Comparison of ENCODE assay signal across 10 mouse cellular contexts in genomic region chr19:40257396-40257795, GRCm38 (mm10). TPM values are rescaled to one million over a fixed set of nuclear protein-coding genes. Genes with fewer than 3 reads are reported as not detected.
A peak's percentile ranks its signal among the peaks of the same experiment; 100 is the strongest.
DNase-seq lines count a peak whose midpoint lies in the region; ATAC-seq and TF ChIP-seq lines count a peak whose summit lies in the region.
"Had no signal": no experiment of that assay in that cellular context is flagged by ENCODE, and none has a peak within 500 bp of the region (broad histone marks: within the 10 kb centered on the region; RNA-seq: fewer than 3 reads in every experiment).

No protein-coding gene starts in this region.

- DNase-seq in heart, adult 9 months (ENCODE audit: low spot score in 2 of 2): peak; percentile 45 to 58
- no peak for DNase-seq in heart, postnatal 36 days
- peak; percentile 33 to 47 for DNase-seq in lung, postnatal 4 days
- peak; percentile 93 for DNase-seq in thymus, postnatal 0 days (ENCODE audit: low spot score)
- no peak for DNase-seq in forebrain, postnatal 0 days
- DNase-seq in layer of hippocampus, postnatal 25 days (ENCODE audit: extremely low spot score in 1 of 2, low spot score in 1 of 2): no peak

- H3K4me1 ChIP-seq in forebrain, postnatal 0 days (ENCODE audit: insufficient read depth): no peaks in the 10 kb centered on the region

- WGBS in forebrain, postnatal 0 days: 77% methylated on average over 4 of the region's 4 CpGs

- intact Hi-C loops in heart, postnatal 36 days (cut with DNase I): no loop called here

- H3K9me3 ChIP-seq in forebrain, postnatal 0 days (ENCODE audit: low read length): no peaks in the 10 kb centered on the region
- H3K9me3 ChIP-seq: limb, embryonic 15.5 days had no signal

- no peaks in the 10 kb centered on the region for H3K27me3 ChIP-seq in forebrain, postnatal 0 days (ENCODE audit: insufficient read depth, low read length)
- H3K27me3 ChIP-seq: limb, embryonic 15.5 days had no signal

- TF ChIP-seq CTCF in forebrain, postnatal 0 days (IDR thresholded peaks at IDR 0.05; ENCODE audit: low read depth): no peak

- no peaks in the 10 kb centered on the region for H3K36me3 ChIP-seq in forebrain, postnatal 0 days (ENCODE audit: insufficient read depth)
- H3K36me3 ChIP-seq: limb, embryonic 15.5 days had no signal

- H3K4me2 ChIP-seq in forebrain, postnatal 0 days (ENCODE audit: low read depth): no peak overlapping the region
- H3K4me2 ChIP-seq: limb, embryonic 15.5 days had no signal

- H3K9ac ChIP-seq in forebrain, postnatal 0 days: no peak overlapping the region
- H3K9ac ChIP-seq: limb, embryonic 15.5 days had no signal

- ATAC-seq in common myeloid progenitor, adult 5-6 weeks (replicated peaks; ENCODE audit: low read depth, poor library complexity, severe bottlenecking): peak; percentile 96
- ATAC-seq in erythroid progenitor cell, adult 5-6 weeks (replicated peaks; ENCODE audit: low FRiP score, poor library complexity, severe bottlenecking): no peak
- ATAC-seq in forebrain, postnatal 0 days: no peak

- no peak overlapping the region for H3K4me3 ChIP-seq in forebrain, postnatal 0 days (ENCODE audit: low read depth, low read length)
- H3K4me3 ChIP-seq: limb, embryonic 15.5 days had no signal

- H3K27ac ChIP-seq in forebrain, postnatal 0 days (ENCODE audit: low read depth, low read length): no peak overlapping the region
- H3K27ac ChIP-seq: kidney, postnatal 0 days; limb, embryonic 15.5 days had no signal

RNA-seq across cellular contexts. Expression of gene Pdlim1, which starts 14.2 kb away (rescaled TPM):
- total RNA-seq in heart, postnatal 36 days (2021): 100 to 1,000 TPM; 148 to 150 TPM
- 61.8 and 68.8 TPM in 2 replicates for total RNA-seq in common myeloid progenitor, adult 5-6 weeks (2017)
- 494 TPM in 2 replicates for polyA plus RNA-seq in thymus, postnatal 0 days (2015; fragmentation: Nextera tagmentation; extraction: Ambion mirVana)
- 19.8 and 40.2 TPM in 2 replicates for total RNA-seq in erythroid progenitor cell, adult 5-6 weeks (2015; ENCODE audit: low replicate concordance)
- total RNA-seq in erythroid progenitor cell, adult 5-6 weeks (2017; ENCODE audit: low replicate concordance): 13.3 and 17.2 TPM in 2 replicates
- total RNA-seq in forebrain, postnatal 0 days (2014; rRNA removed): 1.4 and 2.8 TPM in 2 replicates
- 6.6 and 7.0 TPM in 2 replicates for polyA plus RNA-seq in forebrain, postnatal 0 days (2015; fragmentation: Nextera tagmentation; extraction: Ambion mirVana)
- 10 to 100 TPM; 13.1 to 14.3 TPM for total RNA-seq in layer of hippocampus, postnatal 25 days (2021)

Comparison
In these comparisons a context has a peak if more than half of its experiments do, and no peak if none do; other contexts are left out.
1. DNase-seq: peak in heart, adult 9 months (2 of 2), lung, postnatal 4 days (2 of 2) and thymus, postnatal 0 days (single experiment); none in heart, postnatal 36 days (0 of 2), forebrain, postnatal 0 days (single experiment) and layer of hippocampus, postnatal 25 days (0 of 2).